Mouse (Mus musculus): ENCODE measurements at regions not wholly inside any gene's neighbourhood (a gene's known extent, or its start where the extent isn't known, plus 50 kb on each side); places are given as distances from the start of the nearest gene placed in this dataset.

- TF ChIP-seq CTCF (IDR thresholded peaks at IDR 0.05) (no peak), EP300 (IDR thresholded peaks at IDR 0.05) (no peak)
Observed at GRCm38 (mm10) chr2:135580051-135580450, 78.8 kb upstream of the Plcb4 start.

Data from lung, postnatal 0 days (tissue).